Mouse (Mus musculus) left cerebral cortex, postnatal 25 days (tissue): ENCODE data around the gene Mrfap1. TPM values are rescaled to one million over a fixed set of nuclear protein-coding genes. Genes with fewer than 3 reads are reported as not detected.

Source experiments
- total RNA-seq, 2 experiments: library from RNA; stranded (reverse); gene quantifications; 2 replicates each; pipeline ENCODE4 v1.2.3; 2021

Gene Mrfap1
- total RNA-seq, 2 experiments from 2014 or later, result 437 to 460 TPM

Other genes starting within 250 kb of the Mrfap1 start
- 10 to 100 TPM; 74.1 to 78.7 TPM for gene Tbc1d14, start 203.5 kb downstream of the Mrfap1 start, total RNA-seq
- 10 to 100 TPM; 91.8 to 97.9 TPM for gene D5Ertd579e, start 100.7 kb downstream of the Mrfap1 start, total RNA-seq
- 10 to 100 TPM; 16.0 to 21.3 TPM for gene Bloc1s4, start 48.1 kb downstream of the Mrfap1 start, total RNA-seq
- gene Man2b2, start 33.9 kb upstream of the Mrfap1 start, total RNA-seq, result 10 to 100 TPM; 26.4 to 28.5 TPM
- 100 to 1,000 TPM; 500 to 508 TPM for gene Ppp2r2c, start 71.7 kb upstream of the Mrfap1 start, total RNA-seq
- gene Wfs1, start 192.4 kb upstream of the Mrfap1 start, total RNA-seq, result 100 to 1,000 TPM; 114 to 145 TPM